Mouse (Mus musculus) MN1 (cell line): ENCODE measurements around the gene Slx1b.
"Not testable (repeated sequence)": the region's sequence is repeated elsewhere in the genome, so short reads cannot be mapped to it uniquely, and the experiment has no call there.

Source experiments
- DNase-seq: peaks from one replicate; pipeline ENCODE4 v3.0.0-alpha.2; 2016; ENCODE audit warnings: low spot score

Gene Slx1b

DNA sequence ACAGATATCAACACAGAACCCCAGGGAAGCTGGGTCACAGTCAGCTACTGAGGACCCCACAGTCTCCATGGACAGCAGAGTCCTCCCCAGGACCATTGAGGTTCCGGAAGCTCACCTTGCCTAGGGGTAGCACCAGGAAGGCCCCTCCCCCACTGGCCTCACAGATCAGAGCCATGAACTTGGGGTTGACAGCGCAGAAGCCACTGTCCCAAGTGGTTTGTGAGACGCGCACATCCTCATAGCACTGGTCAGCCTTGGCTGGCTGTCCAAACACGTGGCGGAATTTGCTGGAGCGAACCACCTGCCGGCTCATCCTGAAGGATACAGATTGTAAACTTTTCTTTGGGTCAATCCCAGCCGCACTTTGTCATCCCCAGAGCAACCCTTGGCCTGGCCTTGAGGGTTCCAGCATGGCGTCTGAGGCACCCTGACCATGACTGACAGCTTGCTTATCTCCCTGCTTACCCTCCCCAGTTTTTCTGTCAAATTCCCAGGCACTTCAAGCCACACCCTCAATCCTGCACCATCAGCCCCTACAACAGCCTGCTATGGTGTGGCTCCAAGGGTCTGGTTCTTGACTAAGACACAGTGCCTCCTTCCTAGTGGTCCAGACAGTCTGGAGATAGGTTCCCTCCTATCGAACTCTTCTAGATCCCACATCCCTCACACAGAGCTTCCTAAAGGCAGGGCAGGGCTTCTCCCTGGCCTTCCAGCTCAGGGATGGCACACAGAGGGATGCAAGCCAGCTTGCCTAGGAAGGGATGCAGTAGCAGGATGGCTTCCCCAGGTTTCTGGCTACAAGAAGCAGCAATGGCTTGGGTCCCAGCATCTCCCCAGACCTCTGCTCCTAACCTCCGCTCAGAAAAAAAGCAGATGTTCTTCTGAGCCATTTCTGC lies 7.5 kb upstream of the Slx1b start:
- no peak for DNase-seq

DNA sequence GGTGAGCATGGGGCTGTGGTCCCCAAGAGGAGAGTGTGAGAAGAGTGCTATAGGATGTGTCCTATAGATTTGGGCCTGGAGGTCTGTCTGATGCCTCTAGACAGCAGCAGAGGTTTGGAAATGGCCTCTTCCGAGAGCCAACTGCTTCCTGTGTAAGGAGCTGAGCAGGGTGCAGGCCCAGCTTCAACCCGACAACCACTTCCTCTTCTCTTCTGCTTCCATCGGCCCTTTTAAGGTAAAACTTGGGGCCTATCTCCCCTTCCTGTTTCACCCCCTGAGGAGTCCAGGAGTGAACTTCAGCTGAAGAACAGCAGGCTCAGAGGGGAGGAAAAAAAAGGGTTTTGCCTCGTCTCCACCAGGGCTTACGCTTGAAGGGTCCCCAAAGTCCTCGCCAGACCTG lies 6.8 kb upstream of the Slx1b start:
- no peak for DNase-seq

DNA sequence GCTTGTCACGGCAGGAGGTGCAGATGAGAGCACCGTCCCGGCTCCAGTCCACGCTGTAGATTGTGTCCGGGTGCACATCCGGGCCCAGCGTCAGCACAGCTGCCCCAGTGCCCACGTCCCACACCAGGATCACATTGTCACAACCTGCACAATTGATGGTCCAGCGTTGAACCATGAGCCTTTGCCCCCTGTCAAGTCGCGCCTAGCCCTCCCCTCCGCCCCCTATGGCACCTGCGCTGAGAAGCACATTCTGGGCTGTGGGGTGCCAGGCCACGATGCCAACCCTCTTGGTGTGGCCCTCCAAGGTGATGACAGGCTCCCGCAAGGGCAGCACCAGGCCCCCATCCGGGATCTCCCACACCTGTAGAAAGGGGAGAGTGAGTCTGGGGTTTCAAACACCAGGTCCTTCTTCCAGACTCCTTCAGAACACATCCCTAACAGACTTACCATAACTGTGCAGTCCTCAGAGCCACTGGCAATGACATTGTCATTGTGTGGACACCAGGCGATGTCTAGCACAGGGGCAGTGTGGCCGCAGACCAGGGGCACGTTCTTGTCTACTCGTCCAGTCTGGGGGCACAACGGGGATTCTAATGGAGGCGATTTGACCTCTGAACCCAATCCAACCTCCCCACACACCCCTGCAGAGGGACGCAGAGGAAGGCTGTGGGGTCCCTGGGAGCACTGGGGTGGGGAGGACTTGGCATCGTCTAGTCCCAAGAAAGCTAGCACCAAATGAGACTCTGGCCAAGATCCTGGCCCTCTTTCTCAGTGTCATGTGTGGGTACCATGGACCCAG lies 6.2 kb upstream of the Slx1b start:
- DNase-seq = no peak

DNA sequence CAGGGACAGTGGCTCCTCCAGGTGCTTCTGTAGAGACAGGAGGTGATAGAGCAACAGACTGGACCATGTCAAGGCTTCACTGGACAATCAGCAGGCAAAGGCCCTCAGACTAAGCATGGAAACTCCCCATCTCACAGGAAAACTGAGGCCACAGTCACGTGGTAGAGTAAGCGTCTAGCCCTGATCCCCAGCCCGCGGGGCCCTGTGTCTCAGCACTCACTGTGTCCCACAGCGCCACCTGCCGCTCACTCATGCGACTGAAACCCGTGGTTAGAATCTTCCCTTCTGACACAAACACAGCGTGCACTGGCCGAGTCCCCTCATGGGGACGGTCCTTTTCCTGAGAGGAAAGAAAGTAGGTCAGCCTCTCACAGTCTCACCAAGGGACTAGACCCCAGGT lies 5.5 kb upstream of the Slx1b start:
- peak; percentile 90 for DNase-seq

DNA sequence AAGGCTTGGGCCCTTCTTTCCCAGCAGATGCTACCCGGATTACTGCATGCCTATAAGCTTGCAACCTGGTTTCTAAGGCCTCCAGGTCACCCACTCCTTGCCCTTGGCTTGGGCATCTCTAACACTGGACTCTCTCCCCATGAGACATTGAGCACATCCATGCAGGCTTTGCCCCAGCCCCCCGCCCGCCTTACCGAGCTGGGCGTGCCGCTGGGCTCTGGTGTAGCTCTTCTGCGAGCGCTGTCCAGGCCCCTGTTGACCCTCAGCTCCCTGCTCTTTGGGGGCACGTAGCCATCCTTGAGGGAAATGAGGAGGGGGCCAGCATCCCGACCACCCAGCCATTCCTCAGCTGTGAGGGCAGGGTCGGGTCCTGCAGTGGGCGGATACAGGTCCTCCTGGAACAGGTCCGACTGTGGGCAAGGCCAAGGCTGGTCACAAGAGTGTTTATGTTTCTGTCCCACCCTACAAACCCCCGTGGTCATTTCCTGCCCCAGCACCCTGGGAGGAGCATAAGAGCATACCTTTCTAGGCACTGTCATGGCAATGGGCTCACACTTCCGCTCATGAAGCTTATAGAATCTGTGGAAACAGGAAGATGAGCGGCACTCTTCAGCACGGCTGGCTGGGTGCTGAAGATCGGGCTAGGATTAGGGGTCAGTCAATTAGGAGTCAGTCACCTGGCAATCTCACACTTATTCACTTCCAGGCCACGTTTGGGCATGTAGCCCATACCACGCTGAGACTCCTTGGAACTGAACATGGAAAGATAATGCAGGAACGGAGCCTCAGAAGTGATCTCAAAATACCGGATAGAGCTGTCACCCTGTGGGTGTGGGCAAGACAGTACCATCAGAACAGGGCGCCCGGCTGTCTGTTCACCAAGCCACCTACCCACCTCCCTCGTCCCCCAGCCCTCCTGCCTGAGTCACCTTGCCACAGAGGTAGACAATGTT lies 4.8 kb upstream of the Slx1b start:
- DNase-seq = no peak

DNA sequence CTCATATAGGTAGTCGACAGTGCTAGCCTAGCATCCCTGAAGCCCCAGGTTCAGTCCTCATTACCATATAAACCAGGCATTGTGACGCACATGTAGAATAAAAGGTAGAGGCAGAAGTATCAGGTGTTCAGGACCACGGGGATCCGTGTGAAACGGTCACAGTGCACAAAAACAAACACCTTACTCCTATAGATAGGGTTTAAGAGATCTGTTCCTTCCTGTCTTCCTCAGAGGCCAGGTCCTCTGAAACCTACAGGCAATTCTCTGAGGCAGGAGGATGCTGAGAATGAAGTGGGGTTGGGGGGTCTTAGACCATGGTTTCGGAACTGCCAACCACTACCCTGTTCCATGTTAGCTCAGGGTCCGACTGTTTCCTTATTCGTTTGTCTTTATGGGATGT lies 2.3 kb upstream of the Slx1b start:
- no peak for DNase-seq

DNA sequence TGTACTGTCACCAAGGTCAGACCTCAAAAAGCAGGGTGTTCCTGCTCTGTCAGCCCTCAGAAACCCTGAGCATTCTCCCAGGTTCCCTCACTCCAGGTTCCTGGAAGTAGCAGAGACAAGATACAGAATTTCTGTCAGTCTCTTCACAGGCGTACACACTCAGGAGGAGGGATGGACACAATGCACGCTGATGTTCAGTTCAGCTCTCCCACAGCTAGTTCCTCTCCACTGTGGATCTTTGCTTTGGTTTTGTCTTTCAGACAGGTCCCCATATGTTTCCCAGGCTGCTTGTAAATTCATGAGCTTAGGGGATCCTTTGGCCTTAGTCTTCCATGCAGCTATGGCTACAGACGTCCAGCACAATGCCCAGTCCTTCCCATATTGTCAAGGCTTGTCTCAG lies 1.3 kb upstream of the Slx1b start:
- DNase-seq = no peak

DNA sequence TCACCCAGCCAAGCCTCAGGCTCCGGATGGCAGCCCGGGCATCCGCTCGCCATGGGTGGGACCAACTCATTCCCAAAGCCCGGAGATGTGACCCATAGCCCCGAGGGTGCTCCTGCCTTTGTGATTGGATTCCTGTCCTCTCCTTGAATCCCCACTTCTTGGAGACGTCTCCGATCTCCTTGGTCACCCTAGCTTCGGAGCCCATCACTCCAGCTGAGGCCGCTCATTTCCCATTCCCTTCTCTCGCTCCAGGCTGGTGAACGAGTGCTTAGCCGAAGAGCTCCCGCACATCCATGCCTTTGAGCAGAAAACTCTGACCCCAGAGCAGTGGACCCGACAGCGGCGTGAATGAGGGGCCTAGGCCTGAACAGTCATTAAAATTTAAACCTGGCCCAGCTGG lies 719 bp upstream of the Slx1b start:
- no peak for DNase-seq

DNA sequence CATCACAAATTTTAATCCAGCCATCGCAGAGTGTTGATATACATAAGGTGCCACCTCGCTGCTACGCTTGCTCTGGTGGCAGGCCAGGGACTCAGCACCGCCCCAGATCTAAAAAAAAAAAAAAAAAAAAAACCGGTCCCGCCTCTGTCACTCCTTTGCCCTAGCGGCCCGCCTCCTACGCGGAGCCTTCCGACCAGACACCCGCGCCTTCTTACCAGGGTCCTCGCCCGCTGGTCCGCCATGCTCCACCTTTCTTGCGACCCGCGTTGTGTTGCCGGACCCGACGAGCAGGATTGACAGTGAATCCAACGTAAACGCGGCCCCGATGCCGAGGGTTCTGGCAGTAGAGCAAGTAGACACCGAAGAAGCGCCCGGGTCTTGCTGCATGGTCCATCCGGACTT lies 373 bp downstream of the Slx1b start, which contains the start of gene Bola2:
TSS of gene Bola2 (plus strand) at position 192 of the 402 bp plus-strand sequence.
- DNase-seq = peak; percentile 77

DNA sequence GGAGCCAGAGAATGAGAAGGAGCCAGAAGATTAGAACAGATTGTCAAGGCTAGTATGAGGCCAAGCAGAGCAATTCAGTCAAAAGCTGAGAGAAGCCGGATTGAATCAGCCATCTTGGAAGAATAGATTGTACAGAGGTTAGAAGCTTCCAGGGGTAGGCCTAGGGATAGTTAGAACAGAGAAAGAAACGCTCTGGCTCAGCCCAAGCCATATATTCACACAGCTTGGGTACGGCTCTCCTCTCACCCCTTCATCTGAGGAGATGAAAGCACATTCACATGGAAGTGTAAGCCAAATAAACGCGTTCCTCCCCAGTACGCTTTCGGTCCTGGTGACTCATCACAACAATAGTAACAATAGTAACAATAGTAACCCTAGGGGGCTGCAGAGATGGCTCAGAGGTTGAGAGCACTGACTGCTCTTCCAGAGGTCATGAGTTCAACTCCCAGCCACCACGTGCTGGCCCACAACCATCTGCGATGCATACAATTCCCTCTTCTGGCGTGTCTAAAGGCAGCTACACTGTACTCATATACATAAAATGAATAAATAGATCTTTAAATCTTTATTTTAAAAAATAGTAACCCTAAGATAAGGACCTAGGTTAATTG lies 1.0 kb downstream of the Slx1b start:
- no peak for DNase-seq

DNA sequence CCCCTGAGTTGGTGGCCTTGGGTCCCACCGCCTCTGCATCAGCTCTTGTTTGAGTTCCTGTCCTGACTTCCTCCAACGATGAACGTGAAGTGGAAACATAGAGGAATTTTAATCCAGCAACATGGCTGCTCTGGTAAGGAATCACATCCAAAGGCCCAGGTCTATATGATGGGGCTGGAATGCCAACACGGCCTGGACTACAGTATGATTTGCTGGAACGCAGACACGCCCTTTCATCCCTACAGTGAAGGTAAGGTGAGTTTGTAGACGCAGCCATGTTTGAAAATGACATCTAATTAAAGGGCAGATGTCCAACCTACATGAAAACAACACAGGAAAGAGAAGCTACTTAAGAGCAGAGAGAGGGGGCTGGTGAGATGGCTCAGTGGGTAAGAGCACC lies 1.8 kb downstream of the Slx1b start:
- DNase-seq = no peak

DNA sequence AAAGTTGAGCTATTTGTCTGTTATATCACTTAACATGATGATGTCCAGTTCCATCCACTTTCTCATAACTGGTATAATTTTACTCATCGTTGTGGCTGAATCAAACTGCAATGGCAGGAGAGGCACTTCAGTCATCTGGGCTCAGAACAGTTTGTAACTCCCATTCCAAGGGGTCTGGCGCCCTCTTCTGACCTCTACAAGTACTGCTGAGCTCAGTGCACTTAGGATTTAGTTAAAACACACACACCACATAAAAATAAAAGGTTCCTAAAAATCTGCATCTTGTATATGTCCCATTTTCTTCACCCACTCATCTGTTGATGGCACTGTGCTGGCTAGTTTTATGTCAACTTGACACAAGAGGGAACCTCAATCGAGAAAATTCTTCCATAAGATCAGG lies 2.3 kb downstream of the Slx1b start:
- DNase-seq = peak; percentile 90

DNA sequence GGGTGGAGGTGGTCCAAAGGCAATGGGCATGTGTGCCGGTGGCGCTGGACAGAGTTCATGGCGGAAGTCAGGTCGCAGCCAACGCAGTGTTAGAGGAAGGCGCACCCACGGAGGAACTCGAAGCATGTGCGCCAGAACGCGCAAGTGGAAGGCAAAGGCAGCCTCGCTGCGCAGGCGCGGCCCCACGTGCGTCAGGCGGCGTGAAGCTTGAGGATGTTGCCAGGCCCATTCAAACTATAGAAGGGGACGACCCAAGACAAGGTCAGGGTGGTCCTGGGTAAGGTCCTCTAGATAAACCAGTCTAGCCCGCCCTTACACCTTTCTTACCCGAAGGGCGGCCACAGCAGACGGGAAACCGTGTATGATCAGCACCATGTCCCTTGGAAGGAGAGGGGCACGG lies 3.2 kb downstream of the Slx1b start:
- no peak for DNase-seq

DNA sequence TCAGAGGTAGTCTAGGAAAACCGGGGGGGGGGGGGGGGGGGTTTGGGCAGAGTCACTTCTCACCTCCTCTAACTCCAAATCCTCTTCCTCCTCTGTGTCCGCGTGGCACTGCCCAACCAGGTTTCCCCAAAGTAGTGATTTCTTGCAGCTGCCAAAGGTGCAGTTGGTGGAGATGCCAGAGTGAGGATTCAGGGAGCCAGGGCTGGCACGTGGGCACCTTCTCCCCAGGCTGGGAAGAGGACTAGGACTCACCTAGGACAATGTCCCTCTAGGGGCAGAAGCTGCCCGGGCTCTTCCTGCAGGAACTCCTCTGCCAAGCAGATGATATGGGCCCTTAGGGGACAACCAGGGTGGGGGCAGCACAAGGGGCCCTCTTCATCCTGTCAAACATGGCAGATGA lies 3.9 kb downstream of the Slx1b start:
- no peak for DNase-seq

DNA sequence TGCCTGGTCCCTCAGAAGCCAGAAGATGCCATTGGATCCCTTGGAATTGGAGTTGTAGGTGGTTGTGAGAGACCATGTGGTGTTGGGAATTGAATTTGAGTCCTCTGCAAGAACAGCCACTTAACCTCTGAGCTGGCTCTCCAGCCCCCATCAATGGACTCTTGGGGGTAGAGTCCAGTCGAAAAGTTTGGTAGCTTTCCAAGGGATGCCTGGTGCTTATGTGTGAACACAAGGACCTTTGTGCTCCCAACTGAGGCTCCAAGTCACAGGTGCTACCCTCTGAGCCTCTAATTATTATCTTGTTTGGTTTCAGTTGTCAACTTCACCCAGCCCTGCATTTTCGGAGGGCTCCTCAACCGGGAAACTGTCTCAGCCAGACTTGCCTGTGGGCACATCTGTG lies 4.8 kb downstream of the Slx1b start:
- no peak for DNase-seq

DNA sequence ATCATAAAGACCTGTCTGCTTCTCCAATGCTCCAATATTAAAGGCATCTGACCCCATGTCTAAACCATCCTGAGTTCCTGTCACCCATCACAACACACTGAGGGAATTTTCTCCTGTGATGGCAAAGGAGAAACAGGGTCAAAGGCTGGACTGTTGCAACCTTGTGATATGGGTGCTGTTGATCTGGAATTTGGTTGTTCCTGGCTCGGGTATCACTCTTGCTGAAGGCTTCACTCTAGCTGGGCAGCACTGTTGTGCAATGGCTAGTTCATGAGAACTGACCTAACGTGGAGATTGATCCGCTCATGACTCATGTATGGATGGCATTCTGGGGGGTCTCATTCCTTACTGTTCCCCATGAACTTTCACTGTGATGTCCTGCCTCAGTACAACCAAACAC lies 6.6 kb downstream of the Slx1b start:
- DNase-seq = no peak

DNA sequence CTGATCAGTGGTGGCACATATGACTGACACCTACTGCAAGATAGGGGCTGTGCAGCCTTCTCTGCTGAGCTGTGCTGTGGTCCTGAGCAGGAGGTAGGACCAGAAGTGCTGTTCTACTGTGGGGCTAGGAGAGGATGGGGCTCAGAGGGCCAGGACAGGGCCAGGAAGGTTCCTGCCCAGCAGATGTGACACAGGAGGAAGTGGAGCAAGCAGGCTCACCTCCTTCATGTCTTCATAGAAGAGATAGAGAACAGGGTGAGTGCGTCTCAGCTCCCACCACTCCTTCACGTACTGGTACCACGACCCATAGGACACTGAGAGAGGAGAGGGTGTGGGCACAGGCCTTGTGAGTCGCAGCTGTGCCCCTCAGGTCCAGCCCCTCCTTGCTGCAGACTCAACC lies 7.4 kb downstream of the Slx1b start:
- DNase-seq = not testable (repeated sequence)

DNA sequence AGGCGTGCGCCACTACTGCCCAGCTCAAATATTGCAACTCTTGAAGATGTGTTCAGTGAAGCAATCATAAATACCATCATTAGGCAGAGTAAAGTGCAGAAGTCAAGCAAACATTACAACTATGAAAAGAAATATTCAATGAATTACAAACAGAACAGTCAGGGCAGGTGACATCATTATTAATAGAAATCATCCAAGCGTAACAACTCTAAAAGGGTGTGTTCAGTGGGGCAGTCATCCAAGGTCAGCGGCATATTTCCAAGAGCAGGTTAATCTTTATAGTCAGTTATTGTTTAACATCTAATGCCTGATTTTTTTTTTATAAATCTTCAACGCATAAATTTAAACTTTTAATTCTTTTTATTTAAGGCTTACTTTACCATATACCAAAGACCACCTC lies 14.4 kb downstream of the Slx1b start:
- DNase-seq = no peak

DNA sequence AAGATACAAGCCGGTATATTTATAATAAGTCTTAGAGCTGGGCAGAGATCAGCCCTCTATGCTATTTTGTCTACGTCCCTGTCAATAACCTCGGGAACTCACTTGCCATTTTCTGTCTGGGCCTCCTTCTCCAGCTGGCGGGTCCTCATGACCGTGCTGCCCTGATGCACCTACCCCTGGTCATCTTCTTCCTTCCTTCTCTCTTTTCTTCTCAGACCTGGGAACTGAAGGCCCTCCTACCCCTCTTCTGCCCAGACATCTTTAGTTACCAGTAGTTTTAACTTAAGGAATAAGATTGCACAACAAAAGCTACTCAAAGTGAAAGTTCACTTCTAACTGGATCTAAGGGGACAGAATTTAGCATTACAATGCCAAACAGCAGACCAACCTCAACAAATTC lies 15.9 kb downstream of the Slx1b start:
- no peak for DNase-seq

DNA sequence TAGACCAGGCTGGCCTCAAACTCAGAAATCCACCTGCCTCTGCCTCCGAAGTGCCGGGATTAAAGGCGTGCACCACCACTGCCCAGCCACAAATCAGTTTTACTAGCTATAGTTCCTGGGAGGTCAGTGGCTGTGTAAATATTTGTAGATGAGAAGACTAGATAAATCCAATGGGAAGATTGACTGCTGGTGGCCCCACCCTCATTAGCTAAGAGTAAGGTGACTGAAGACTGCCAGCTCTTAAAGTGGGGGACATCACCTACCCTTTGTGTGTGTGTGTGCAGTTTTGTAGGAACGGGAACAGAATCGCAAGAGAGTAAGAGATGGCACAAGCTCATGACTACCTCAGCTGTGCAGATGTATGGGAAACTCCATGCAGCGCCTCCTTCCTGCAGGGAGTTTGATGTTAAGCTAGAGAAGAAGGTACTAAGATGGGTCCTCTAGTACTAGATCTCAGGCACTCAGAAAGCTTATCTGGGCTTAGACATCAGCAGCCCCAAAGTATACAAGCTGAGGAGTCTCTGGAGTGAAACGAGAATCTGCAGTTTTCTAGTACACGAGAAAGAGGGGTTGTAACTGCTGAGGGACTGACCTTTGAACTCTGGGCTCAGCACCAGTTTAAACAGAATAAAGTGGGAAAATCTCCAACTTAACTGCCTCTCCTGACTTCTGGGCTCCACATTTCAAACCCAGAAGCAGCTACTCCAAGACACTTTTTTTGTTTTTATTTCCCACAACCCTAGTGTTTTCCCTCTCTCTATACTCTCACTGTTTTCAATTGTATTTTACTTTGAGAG lies 16.8 kb downstream of the Slx1b start:
- no peak for DNase-seq
